Mouse (Mus musculus) adrenal gland, postnatal 4 days (tissue): ENCODE results near the gene Tmem233. TPM values are rescaled to one million over a fixed set of nuclear protein-coding genes. Genes with fewer than 3 reads are reported as not detected.
A peak's percentile ranks its signal among the peaks of the same experiment; 100 is the strongest.

ENCODE experiments used
- DNase-seq, 2 experiments: peaks; one replicate each; pipeline ENCODE4 v3.0.0; 2021 to 2022; ENCODE audit warnings: low spot score in 2 of 2, mixed read lengths in 2 of 2
- total RNA-seq, 2 experiments: library from RNA; stranded (reverse); gene quantifications; 2 replicates each; pipeline ENCODE4 v1.2.3; 2021

Gene Tmem233
- total RNA-seq, 2 experiments from 2014 or later, result 0.14 to 1.1 TPM

- no peak for DNase-seq
Observed at GRCm38 (mm10) chr5:116030566-116031189, 52.4 kb downstream of the Tmem233 start.

DNA sequence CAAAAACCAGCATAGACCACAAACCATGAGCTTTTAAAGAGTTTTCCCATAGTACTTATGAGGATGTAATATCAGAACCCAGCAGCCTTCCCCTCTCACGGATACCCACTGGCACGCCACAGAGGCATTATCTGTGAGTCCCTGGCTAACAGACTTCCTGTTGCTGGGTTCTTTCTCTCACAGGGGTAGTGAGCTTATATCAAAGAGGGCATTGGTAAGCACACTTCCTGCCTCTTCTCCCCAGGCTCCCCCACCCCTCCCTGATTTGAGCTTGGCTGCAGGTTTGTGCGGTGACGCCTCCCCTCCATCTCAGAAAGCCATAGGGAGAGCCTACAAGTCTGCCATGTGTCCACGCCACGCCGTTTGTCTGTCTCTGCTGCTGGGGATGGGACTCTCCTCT, 54.0 kb downstream of the Tmem233 start:
- no peak for DNase-seq

GRCm38 (mm10) chr5:116026561-116026960, 56.5 kb downstream of the Tmem233 start:
- DNase-seq, result no peak

DNA sequence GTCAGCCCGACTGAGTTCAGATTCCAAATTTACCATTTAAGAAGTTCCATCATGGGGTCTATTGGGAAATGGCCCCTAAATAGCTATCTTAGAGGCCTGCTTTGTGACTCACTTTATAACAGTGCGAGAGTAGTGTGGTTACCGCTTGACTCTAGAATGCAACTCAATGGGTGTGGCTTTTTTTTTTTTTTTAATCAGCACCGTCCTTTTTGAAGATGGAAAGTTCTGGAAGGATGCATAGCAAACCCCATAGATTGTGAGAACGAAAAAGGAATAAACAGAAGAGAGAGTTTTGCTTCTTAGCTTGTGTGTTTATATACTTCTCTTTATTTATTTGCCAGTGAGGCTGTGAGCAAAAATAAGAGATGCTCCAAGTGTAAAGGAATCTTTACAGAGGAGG, 56.9 kb downstream of the Tmem233 start:
- DNase-seq, result no peak

DNA sequence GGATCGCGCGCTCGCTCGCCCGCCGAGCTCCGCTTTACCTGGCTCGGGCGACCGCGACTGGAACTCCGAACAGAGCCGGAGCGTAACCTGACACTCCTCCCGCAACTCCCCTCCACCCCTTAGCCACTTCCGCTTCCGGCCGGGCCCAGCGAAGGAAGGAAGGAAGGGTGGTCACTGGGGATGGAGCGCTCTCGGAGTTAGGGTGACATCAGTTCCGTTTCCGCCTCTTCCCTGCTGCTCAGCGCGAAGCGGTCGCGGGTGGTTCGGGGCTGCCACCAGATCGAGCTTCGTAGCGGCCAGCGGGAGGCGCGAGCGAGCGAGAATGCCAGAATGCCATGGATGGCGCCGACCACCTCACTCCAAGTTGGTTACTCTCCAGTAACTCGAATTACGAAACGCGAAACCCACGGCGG, 58.7 kb downstream of the Tmem233 start, which contains the start of gene Prkab1:
Gene Prkab1, minus strand, starts transcription at position 182 of the 413 bp plus-strand sequence.
- peak; percentile 76 to 86 for DNase-seq

GRCm38 (mm10) chr5:116023821-116024284, 59.2 kb downstream of the Tmem233 start:
- no peak for DNase-seq

DNA sequence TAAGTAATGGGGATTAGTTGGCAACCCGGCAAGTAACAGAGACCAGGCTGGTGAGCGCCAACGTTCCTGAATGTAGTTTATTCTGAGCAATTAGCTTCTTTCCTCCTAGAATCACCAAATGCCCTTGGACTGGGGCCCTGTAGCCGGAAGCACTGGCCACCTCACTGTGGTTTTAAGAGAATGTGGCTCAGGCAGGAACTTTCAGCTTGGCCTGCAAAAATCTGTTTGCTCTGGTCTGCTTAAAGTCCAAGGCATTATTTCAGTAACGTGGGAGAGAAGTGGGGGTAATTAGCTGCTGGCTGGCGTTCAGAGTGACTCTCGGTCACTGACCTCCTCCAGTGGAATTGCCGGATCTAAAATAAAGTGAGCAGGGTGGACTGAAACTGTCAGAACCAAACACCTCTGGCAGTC, 59.8 kb downstream of the Tmem233 start:
- no peak for DNase-seq

DNA sequence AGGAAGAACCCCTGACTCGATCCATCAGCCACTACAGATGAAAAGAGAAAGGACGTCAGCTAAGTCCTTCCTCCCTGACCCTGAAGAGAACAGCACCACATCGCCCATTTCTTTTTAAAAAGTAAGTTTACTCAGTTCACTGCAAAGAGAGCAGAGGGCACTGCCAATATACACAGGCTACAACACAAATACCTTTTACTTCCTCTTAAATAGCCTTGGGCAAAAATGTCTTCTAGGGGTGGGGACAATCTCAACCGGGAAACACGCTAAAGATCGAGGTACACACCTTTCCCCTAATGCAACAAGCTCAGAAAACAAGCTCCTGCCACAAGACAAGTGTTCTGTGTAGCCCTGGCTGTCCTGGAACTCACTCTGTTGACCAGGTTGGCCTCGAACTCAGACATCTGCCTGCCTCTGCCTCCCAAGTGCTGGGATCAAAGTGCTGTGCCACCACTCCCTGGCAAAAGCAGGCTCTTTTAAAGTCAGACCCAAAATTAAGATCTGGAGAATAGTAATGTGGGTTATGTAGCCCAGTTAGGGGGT, 60.3 kb downstream of the Tmem233 start:
- DNase-seq, result no peak

GRCm38 (mm10) chr5:116022131-116022530, 60.9 kb downstream of the Tmem233 start:
- DNase-seq, result no peak

DNA sequence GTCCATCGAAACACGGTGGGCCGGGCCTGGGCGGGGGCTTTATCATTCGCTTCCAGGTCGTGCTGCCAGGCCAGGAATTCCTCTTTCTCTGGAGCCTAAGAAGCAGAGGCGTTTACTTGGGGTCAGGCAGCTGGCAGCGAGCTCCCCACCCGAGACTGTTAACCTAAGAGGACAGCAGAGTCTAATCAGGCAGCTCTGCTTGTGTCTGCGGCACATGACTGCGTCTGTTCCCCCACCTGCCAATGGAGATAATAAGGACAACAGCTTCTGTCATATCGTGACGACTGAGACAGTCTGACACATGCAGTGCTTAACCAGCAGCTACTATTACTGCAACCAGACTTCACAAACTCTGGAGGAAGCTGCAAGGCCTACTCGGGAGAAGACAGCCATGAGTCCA, 61.5 kb downstream of the Tmem233 start:
- no peak for DNase-seq

GRCm38 (mm10) chr5:116019371-116019770, 63.7 kb downstream of the Tmem233 start:
- no peak for DNase-seq

GRCm38 (mm10) chr5:116018784-116019183, 64.3 kb downstream of the Tmem233 start:
- no peak for DNase-seq

DNA sequence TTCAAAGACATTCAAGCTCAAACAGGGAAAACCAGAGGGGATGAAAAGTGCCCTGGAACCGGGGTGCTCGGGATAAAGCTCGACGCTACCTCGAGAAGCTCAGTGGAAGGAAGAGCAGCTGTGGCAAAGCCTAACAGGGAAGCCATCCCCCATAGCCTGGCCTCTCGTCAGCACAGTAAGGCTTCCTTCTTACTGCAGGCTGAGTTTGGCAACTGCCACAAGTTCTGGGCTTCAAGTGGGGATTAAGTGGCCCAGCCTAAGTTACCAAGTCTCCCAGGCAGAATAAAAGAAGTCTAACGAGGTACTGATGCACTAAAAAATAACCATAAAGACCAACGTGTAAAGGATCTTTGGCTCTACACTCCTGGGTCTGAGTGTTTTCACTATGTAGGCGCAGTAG, 64.8 kb downstream of the Tmem233 start:
- DNase-seq, result no peak

DNA sequence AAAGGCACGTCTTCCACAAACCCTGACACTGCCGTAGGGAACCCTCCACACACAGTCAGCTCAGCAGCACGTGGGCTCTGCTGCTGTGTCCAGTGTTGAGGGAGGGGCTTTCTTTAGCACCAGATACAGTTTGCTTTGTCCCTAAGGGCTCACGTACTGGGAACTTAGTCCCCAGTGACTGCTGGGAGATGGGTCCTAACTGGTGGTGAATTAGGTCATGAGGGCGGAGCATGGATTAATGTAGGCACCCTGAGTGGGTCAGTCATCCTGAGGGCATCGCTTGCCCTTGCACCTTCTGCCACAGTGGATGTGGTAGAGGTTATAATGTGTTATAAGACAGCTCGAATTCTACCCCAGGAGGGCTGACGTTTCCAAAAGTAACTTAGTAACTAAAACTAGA, 65.7 kb downstream of the Tmem233 start:
- no peak for DNase-seq

DNA sequence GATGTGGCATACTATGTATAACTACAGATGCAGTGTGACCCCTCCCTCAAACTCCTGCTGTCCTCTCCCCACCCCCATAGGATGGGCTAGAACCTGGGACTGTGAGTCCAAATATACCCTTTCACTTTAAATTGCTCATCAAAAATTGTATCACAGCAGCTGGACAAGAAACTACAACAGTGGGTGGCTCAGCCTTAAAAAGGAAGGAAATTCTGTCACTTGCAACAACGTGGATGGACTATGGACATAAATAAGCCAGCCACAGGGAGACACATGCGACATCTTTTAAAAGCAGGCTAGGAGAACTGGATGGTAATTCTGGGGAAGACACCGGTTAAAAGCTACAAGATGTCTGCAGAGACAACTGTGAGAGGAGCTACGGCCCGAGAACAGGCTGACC, 66.5 kb downstream of the Tmem233 start:
- no peak for DNase-seq

DNA sequence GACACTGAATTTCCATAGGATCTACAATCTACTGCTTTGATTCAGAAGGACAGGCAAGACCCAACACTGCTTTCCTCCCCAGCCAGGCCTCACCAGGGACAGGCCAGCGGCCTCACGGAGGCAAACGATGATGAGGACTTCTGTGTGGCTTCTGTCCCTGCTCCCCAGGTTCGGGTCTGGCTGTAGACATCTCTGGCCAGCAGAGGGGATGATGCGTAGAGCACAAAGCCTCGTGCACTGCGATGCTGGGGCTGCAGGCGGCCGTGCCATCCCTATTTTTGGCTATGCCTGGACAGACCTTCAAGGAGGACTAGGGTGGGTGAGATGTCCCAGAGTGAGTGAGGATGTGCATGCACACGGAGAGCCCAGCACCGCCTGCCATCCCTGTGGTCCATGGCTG, 68.8 kb downstream of the Tmem233 start:
- no peak for DNase-seq

- DNase-seq, result no peak
Observed at GRCm38 (mm10) chr5:116013821-116014220, 69.2 kb downstream of the Tmem233 start.

DNA sequence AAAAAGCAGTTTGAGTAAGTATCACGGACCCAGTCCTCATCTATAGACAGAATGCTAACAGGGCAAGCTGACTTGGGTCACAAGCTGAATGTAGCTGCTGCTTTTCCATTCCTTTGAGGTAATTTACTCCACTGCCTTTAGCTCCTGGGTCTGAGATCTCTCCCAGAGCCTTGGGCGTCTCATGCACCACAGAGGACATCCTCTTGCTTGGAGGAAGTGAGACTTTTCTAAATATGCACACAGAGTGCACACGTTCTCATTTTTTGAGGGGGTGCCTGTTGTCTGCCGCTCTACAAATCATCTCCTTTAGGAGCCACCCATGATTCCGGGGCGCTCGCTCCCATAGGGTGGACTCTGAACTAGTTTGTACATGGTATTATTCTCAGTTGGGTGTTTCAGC, 70.5 kb downstream of the Tmem233 start:
- DNase-seq, result no peak

- no peak for DNase-seq
Observed at GRCm38 (mm10) chr5:116011700-116012099, 71.3 kb downstream of the Tmem233 start.

- no peak for DNase-seq
Observed at GRCm38 (mm10) chr5:116009884-116010627, 73.0 kb downstream of the Tmem233 start.

GRCm38 (mm10) chr5:116009091-116009851, 73.8 kb downstream of the Tmem233 start:
- no peak for DNase-seq

- DNase-seq, result no peak
Observed at GRCm38 (mm10) chr5:116007723-116008122, 75.3 kb downstream of the Tmem233 start.
